Mouse (Mus musculus): ENCODE measurements around the gene Olfr549.

Gene Olfr549

GRCm38 (mm10) chr7:102549570-102549969, at the start of gene Olfr549:
Olfr549 (plus strand) TSS chr7:102549870.
- no peak for DNase-seq (ENCODE audit: low spot score in 2 of 2)

- no peak for DNase-seq (ENCODE audit: low spot score in 2 of 2)
These were observed 47.7 kb upstream of the Olfr549 start for GRCm38 (mm10) chr7:102501986-102502385.

- peak; percentile 62 to 83 for DNase-seq (ENCODE audit: low spot score in 2 of 2)
These were observed 42.8 kb upstream of the Olfr549 start for GRCm38 (mm10) chr7:102506848-102507247.

GRCm38 (mm10) chr7:102508066-102508465, 41.6 kb upstream of the Olfr549 start:
- no peak for DNase-seq (ENCODE audit: low spot score in 2 of 2)

- DNase-seq (ENCODE audit: low spot score in 2 of 2) = no peak
These were observed 41.0 kb upstream of the Olfr549 start for GRCm38 (mm10) chr7:102508666-102509065.

- no peak for DNase-seq (ENCODE audit: low spot score in 2 of 2)
These were observed 39.9 kb upstream of the Olfr549 start for GRCm38 (mm10) chr7:102509726-102510125.

GRCm38 (mm10) chr7:102511927-102512326, 37.7 kb upstream of the Olfr549 start:
- DNase-seq (ENCODE audit: low spot score in 2 of 2) = no peak

GRCm38 (mm10) chr7:102512814-102513435, 36.7 kb upstream of the Olfr549 start:
- DNase-seq (ENCODE audit: low spot score in 2 of 2) = peak; percentile 80 to 96

GRCm38 (mm10) chr7:102514144-102514543, 35.5 kb upstream of the Olfr549 start:
- no peak for DNase-seq (ENCODE audit: low spot score in 2 of 2)

- DNase-seq (ENCODE audit: low spot score in 2 of 2) = no peak
These were observed 33.2 kb upstream of the Olfr549 start for GRCm38 (mm10) chr7:102516261-102517050.

GRCm38 (mm10) chr7:102517051-102517335, 32.7 kb upstream of the Olfr549 start:
- DNase-seq (ENCODE audit: low spot score in 2 of 2) = no peak

- no peak for DNase-seq (ENCODE audit: low spot score in 2 of 2)
These were observed 20.6 kb upstream of the Olfr549 start for GRCm38 (mm10) chr7:102529052-102529451.

GRCm38 (mm10) chr7:102534449-102534848, 15.2 kb upstream of the Olfr549 start, which contains the start of gene Olfr547:
Olfr547 (plus strand) TSS chr7:102534749.
- DNase-seq (ENCODE audit: low spot score in 2 of 2) = no peak

GRCm38 (mm10) chr7:102540596-102540995, 9.1 kb upstream of the Olfr549 start, which contains the start of gene Olfr548-ps1:
Olfr548-ps1 (plus strand) TSS chr7:102540896.
- DNase-seq (ENCODE audit: low spot score in 2 of 2) = no peak

GRCm38 (mm10) chr7:102541251-102541650, 8.4 kb upstream of the Olfr549 start:
- DNase-seq (ENCODE audit: low spot score in 2 of 2) = no peak

- no peak for DNase-seq (ENCODE audit: low spot score in 2 of 2)
These were observed 3.6 kb downstream of the Olfr549 start for GRCm38 (mm10) chr7:102553279-102553678.

GRCm38 (mm10) chr7:102564999-102565997, 15.6 kb downstream of the Olfr549 start, which contains the start of gene Trim21:
Trim21 (minus strand) TSS chr7:102565486.
- DNase-seq (ENCODE audit: low spot score in 2 of 2) = peak; percentile 85 to 89

- no peak for DNase-seq (ENCODE audit: low spot score in 2 of 2)
These were observed 16.5 kb downstream of the Olfr549 start for GRCm38 (mm10) chr7:102566219-102566618.

GRCm38 (mm10) chr7:102571142-102571541, 21.5 kb downstream of the Olfr549 start, which contains the start of gene Olfr550:
Olfr550 (plus strand) TSS chr7:102571442.
- DNase-seq (ENCODE audit: low spot score in 2 of 2) = no peak

GRCm38 (mm10) chr7:102573174-102573830, 23.6 kb downstream of the Olfr549 start:
- DNase-seq (ENCODE audit: low spot score in 2 of 2) = no peak

- DNase-seq (ENCODE audit: low spot score in 2 of 2) = no peak
These were observed 26.3 kb downstream of the Olfr549 start for GRCm38 (mm10) chr7:102575998-102576397.
